Mouse (Mus musculus) adrenal gland (tissue): ENCODE data around the gene Praf2.
"Not testable (repeated sequence)": the region's sequence is repeated elsewhere in the genome, so short reads cannot be mapped to it uniquely, and the experiment has no call there.

Experiments used
- intact Hi-C: fragments of 180-260 bp; cut with DNase I; formaldehyde crosslinking; loops from one replicate; pipeline ENCODE4 v1.15.1; 2025
- long read RNA-seq, 2 experiments: library from polyadenylated mRNA; unstranded; transcript quantifications; one replicate each; pipeline ENCODE4 v2.0.0; 2020; ENCODE audit warnings: borderline replicate concordance in 1 of 2; ENCODE audit not compliant: insufficient replicate concordance in 1 of 2

Praf2 gene
- long read RNA-seq, experiment 1, transcript Praf2-201 (3 exons, 1,339 nt) = major isoform, 17 of 20 reads
- long read RNA-seq, experiment 1, partial matches to known transcripts = 1 of 20 reads
- long read RNA-seq, experiment 1, other reads (novel, unspliced or antisense) = 2 of 20 reads
- long read RNA-seq, experiment 2, transcript Praf2-201 (3 exons, 1,339 nt) = major isoform, 28 of 30 reads
- long read RNA-seq, experiment 2, partial matches to known transcripts = 2 of 30 reads
- long read RNA-seq, experiment 2, other reads (novel, unspliced or antisense) = 0 of 30 reads

- intact Hi-C loops = no loop called here
These were observed at the start of gene Praf2 for GRCm38 (mm10) chrX:7728215-7728921. Gene Praf2 (plus strand): TSS chrX:7728439.

- intact Hi-C loops = loop anchor here (10.0 kb wide), 1 partner anchor 254 kb away; no protein-coding TSS in a partner anchor
These were observed 49.3 kb upstream of the Praf2 start for GRCm38 (mm10) chrX:7678986-7679385.

GRCm38 (mm10) chrX:7679405-7680056, 48.7 kb upstream of the Praf2 start:
- intact Hi-C loops = loop anchor here (10.0 kb wide), 1 partner anchor 255 kb away; no protein-coding TSS in a partner anchor

- intact Hi-C loops = no loop called here
These were observed 48.2 kb upstream of the Praf2 start for GRCm38 (mm10) chrX:7680057-7680412.

- intact Hi-C loops = no loop called here
These were observed 47.4 kb upstream of the Praf2 start, which contains the start of gene Magix for GRCm38 (mm10) chrX:7680864-7681263. Gene Magix (minus strand): TSS chrX:7681251.

GRCm38 (mm10) chrX:7688321-7688720, 39.9 kb upstream of the Praf2 start:
- intact Hi-C loops = no loop called here

GRCm38 (mm10) chrX:7690486-7690885, 37.8 kb upstream of the Praf2 start:
- intact Hi-C loops = no loop called here

GRCm38 (mm10) chrX:7692862-7693261, 35.4 kb upstream of the Praf2 start:
- intact Hi-C loops = no loop called here

GRCm38 (mm10) chrX:7696520-7696919, 31.7 kb upstream of the Praf2 start:
- intact Hi-C loops = no loop called here

- intact Hi-C loops = no loop called here
These were observed 31.3 kb upstream of the Praf2 start, which contains the start of gene Gpkow for GRCm38 (mm10) chrX:7696954-7697381. Gene Gpkow (plus strand): TSS chrX:7697131.

GRCm38 (mm10) chrX:7713764-7714134, 14.5 kb upstream of the Praf2 start:
- intact Hi-C loops = not testable (repeated sequence)

GRCm38 (mm10) chrX:7714135-7714899, 13.9 kb upstream of the Praf2 start, which contains the start of gene Wdr45:
Gene Wdr45 (plus strand): TSS chrX:7714333.
- intact Hi-C loops = not testable (repeated sequence)

- intact Hi-C loops = not testable (repeated sequence)
These were observed 12.2 kb upstream of the Praf2 start for GRCm38 (mm10) chrX:7716058-7716457.

- intact Hi-C loops = no loop called here
These were observed 6.5 kb upstream of the Praf2 start, which contains the start of gene Gm45208 for GRCm38 (mm10) chrX:7721514-7722281. Gene Gm45208 (plus strand): TSS chrX:7722245.

GRCm38 (mm10) chrX:7722282-7722611, 6.0 kb upstream of the Praf2 start:
- intact Hi-C loops = no loop called here

GRCm38 (mm10) chrX:7722691-7723090, 5.5 kb upstream of the Praf2 start:
- intact Hi-C loops = no loop called here

GRCm38 (mm10) chrX:7724135-7724534, 4.1 kb upstream of the Praf2 start:
- intact Hi-C loops = no loop called here

GRCm38 (mm10) chrX:7725841-7726240, 2.4 kb upstream of the Praf2 start:
- intact Hi-C loops = no loop called here

- intact Hi-C loops = no loop called here
These were observed 1.1 kb upstream of the Praf2 start for GRCm38 (mm10) chrX:7727176-7727575.

- intact Hi-C loops = no loop called here
These were observed 655 bp downstream of the Praf2 start for GRCm38 (mm10) chrX:7728922-7729265.
